Mouse (Mus musculus) ES-E14 (cell line): Measurements from ENCODE around the gene Ddt. TPM values are rescaled to one million over a fixed set of nuclear protein-coding genes. Genes with fewer than 3 reads are reported as not detected.

Experiments
- DNase-seq: peaks from one replicate; pipeline ENCODE4 v3.0.0-alpha.2; 2013; ENCODE audit warnings: low read depth, low spot score
- H3K27ac ChIP-seq: 2 replicates; pipeline ENCODE4 v1.5.1; 2012; ENCODE audit warnings: low read depth, mild to moderate bottlenecking, low read length, moderate library complexity, mixed read lengths; ENCODE audit not compliant: poor library complexity, insufficient read depth, severe bottlenecking
- H3K36me3 ChIP-seq: 2 replicates; pipeline ENCODE4 v1.6.1; 2012; ENCODE audit warnings: mild to moderate bottlenecking, low read length, moderate library complexity, mixed read lengths; ENCODE audit not compliant: control insufficient read depth, poor library complexity, insufficient read depth, severe bottlenecking
- H3K4me1 ChIP-seq, 2 experiments: fragments of 150-350 bp in 1 of 2; sonication (generic) in 1 of 2; 2 replicates each; pipeline ENCODE4 v1.6.1; 2012; ENCODE audit warnings: low read length in 2 of 2, mild to moderate bottlenecking in 1 of 2, mixed read lengths in 1 of 2; ENCODE audit not compliant: control insufficient read depth in 2 of 2, insufficient read depth in 2 of 2, poor library complexity in 1 of 2
- H3K4me3 ChIP-seq, 2 experiments: fragments of 150-350 bp in 1 of 2; sonication (generic) in 1 of 2; 2 replicates each; pipeline ENCODE4 v1.5.1; 2012; ENCODE audit warnings: low read length in 2 of 2, low read depth in 1 of 2, mild to moderate bottlenecking in 1 of 2, mixed read lengths in 1 of 2; ENCODE audit not compliant: insufficient read depth in 1 of 2, poor library complexity in 1 of 2, severe bottlenecking in 1 of 2
- H3K9ac ChIP-seq: 2 replicates; pipeline ENCODE4 v1.6.1; 2012; ENCODE audit warnings: low read depth, mild to moderate bottlenecking, low read length, mixed read lengths; ENCODE audit not compliant: poor library complexity, insufficient read depth, severe bottlenecking
- H3K9me3 ChIP-seq: fragments of 150-350 bp; sonication (generic); 2 replicates; pipeline ENCODE4 v1.6.1; 2012; ENCODE audit warnings: low read depth, mild to moderate bottlenecking, low read length; ENCODE audit not compliant: control insufficient read depth, insufficient read depth
- CHD2 ChIP-seq: IDR thresholded peaks from 2 replicates; pipeline ENCODE4 v1.6.1; 2014; ENCODE audit warnings: mild to moderate bottlenecking, low read depth, low read length, inconsistent platforms
- HCFC1 ChIP-seq: IDR thresholded peaks from 2 replicates; pipeline ENCODE4 v1.6.1; 2012; ENCODE audit warnings: low read length, inconsistent platforms, borderline replicate concordance; ENCODE audit not compliant: insufficient read depth
- MAFK ChIP-seq: IDR thresholded peaks from 2 replicates; pipeline ENCODE4 v1.6.1; 2014; ENCODE audit warnings: mild to moderate bottlenecking, low read depth, low read length, inconsistent platforms; ENCODE audit not compliant: insufficient read depth
- ZC3H11A ChIP-seq: IDR thresholded peaks from 2 replicates; pipeline ENCODE4 v1.6.1; 2012; ENCODE audit warnings: low read depth, mild to moderate bottlenecking, inconsistent platforms, low read length, borderline replicate concordance
- ZNF384 ChIP-seq: IDR thresholded peaks from 2 replicates; pipeline ENCODE4 v1.6.1; 2012; ENCODE audit warnings: low read depth, low read length, inconsistent platforms
- in situ Hi-C, 2 experiments: fragments of 600-800 bp; cut with MboI; formaldehyde crosslinking; loops; one replicate each; pipeline ENCODE4 v1.15.1; 2025; ENCODE audit warnings: low sequenced_read_pairs in 2 of 2, inconsistent platforms in 1 of 2; ENCODE audit not compliant: unreplicated experiment in 2 of 2
- total RNA-seq: library from RNA; depleted of rRNA; stranded (reverse); fragments of 300-350 nt; gene quantifications from 2 replicates; pipeline ENCODE4 v1.2.3, GENCODE M21; 2012

The Ddt gene
- total RNA-seq, 1 experiment = 84.4 TPM

DNA sequence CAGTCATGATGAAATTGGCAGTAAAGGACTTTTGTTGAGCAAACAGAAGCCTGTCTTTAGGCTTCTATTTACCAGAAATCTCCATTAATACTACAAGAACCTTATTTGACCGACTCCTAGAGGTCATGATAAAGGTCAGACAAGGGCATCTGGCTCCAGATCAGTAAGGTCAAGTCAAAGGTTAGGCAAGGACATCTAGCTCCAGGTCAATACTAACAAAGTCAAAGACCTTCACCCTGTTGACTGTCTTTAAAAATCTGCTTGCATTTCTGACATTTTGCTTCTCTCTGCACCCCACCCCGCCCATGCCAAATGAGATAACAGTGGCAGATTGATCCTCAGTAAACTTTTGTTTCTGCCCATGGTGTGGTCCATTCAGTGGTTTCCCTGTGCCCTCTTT is 31.0 kb upstream of the Ddt start:
- Histone ChIP-seq H3K4me3 (no peak overlapping the region), H3K4me1 (no peaks in the 10 kb centered on the region), H3K27ac (no peak overlapping the region), H3K36me3 (no peaks in the 10 kb centered on the region), H3K9ac (no peak overlapping the region), H3K9me3 (no peaks in the 10 kb centered on the region)
- in situ Hi-C loops = no loop called here
- no peak for DNase-seq
- TF ChIP-seq MAFK (no peak), ZC3H11A (no peak), CHD2 (no peak), ZNF384 (no peak), HCFC1 (no peak)

DNA sequence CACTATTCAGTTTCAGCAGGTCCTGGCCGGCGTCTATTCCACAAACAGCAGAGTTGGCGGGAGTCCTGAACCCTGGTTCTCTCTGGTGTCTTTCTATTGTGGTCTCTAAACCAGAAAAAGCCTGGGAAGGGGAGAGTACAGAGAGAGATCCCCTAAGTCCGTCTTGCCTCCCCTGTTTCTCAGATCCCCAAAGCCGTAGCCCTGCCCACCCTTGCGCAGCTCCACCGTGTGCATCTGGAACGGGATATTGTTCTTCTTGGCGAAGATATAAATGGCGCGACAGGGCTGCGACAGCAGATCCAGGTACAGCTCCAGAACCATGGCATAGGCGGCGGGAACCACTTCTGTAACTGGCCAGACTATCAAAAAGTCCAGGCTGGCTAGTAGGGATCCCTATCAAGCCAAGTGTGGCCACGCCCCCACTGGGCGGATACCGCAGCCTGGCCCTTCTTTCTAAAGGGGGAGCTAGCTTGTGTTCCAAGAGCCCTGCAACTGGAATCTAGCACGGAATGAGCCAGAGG is 25.0 kb upstream of the Ddt start, which contains the start of gene Gstt1:
Gene Gstt1 (minus strand): TSS at position 409 of the 521 bp plus-strand sequence.
- peak within 1 kb of the TSS; percentile 42; the same call in 1 of the 2 replicates for H3K9ac ChIP-seq
- TF ChIP-seq HCFC1 (no peak), CHD2 (no peak), ZNF384 (no peak), ZC3H11A (no peak), MAFK (no peak)
- H3K27ac ChIP-seq = no peak within 1 kb of the TSS
- no peaks in the 10 kb centered on the region for H3K36me3 ChIP-seq
- no peak for DNase-seq
- in situ Hi-C loops = no loop called here
- H3K4me1 ChIP-seq = peaks cover 4 to 22% of the 10 kb centered on the region in 2 experiments
- H3K9me3 ChIP-seq = no peaks in the 10 kb centered on the region
- peak within 1 kb of the TSS; percentile 45 to 71 for H3K4me3 ChIP-seq

DNA sequence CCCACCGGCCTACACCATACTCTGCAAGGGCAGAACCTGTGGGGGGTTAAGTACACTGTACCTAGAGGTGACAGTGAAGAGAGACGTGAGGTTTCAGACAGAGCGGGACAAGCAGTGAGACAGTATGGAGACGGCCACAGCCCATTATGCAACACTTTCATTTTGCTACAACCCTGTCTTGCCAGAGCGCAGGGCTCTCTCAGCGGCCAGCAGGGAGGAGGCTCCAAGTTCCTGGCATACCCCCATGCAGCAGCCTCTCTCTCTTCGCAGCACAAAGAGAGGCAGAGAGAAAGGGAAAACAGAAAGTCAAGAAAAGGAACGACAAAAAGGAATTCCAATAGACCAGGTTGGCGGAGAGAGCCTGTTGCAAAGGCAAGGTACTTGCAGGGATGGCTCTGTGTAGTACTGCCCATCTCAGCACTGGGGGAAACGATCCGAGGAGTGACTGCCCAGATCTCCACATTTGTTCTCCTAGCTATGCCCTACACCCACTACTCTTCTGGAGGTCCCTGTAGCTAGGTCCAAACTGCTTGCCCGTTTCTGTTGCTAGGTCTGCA is 24.5 kb upstream of the Ddt start:
- Histone ChIP-seq H3K9me3 (no peaks in the 10 kb centered on the region), H3K36me3 (no peaks in the 10 kb centered on the region), H3K4me1 (peaks cover 4 to 22% of the 10 kb centered on the region in 2 experiments), H3K27ac (no peak overlapping the region), H3K9ac (no peak overlapping the region), H3K4me3 (peak overlapping the region; percentile 45 to 71; a peak in 3 of 4 replicates)
- TF ChIP-seq ZC3H11A (no peak), ZNF384 (no peak), MAFK (no peak), CHD2 (no peak), HCFC1 (no peak)
- in situ Hi-C loops = no loop called here
- no peak for DNase-seq

DNA sequence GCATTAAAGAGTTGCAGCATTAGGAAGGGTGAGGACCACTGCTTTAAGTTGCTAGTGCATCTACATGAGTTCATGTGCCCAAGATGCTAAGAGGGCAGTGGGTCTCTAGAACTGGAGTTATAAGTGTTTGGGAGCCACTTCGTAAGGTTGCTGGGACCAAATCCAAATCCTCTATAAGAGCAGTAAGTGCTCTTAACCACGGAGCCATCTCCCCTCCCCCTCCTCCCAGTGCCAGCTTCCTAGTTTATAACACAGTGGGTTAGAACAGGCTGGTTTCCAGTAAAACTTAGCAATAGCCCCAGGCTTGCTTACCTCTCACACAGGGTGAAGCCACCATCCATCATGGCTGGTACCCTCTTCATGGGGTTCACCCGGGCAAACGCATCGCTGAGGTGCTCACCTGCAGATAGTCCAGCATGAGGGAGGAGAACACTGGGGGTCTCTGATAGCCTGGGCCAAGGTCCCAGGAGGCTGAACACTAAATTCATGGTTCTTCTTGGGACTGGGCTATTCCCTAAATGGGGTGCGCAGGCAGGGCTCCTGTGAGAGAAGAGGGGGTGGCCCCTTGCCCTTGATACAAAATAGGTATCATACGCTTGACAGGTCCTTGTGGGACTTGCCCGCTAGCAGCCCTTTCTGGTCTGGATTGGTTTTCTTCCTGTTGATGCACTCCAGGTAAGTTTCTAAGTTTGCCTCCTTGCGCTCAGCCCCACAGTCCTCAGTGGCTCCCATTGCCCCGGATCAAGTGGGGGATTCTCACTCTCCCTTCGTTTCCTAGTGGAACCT is 23.7 kb upstream of the Ddt start:
- TF ChIP-seq ZNF384 (no peak), ZC3H11A (no peak), MAFK (no peak)
- H3K4me3 ChIP-seq = no peak overlapping the region
- H3K36me3 ChIP-seq = no peaks in the 10 kb centered on the region
- in situ Hi-C loops = no loop called here
- peaks cover 4 to 22% of the 10 kb centered on the region in 2 experiments for H3K4me1 ChIP-seq
- H3K9ac ChIP-seq = no peak overlapping the region
- no peaks in the 10 kb centered on the region for H3K9me3 ChIP-seq
- H3K27ac ChIP-seq = no peak overlapping the region
- DNase-seq = no peak
